8 mouse cellular contexts compared by ENCODE assay signal in genomic region chrX:94061246-94061645, GRCm38 (mm10).
A peak's percentile ranks its signal among the peaks of the same experiment; 100 is the strongest.
DNase-seq lines count a peak whose midpoint lies in the region; ATAC-seq and TF ChIP-seq lines count a peak whose summit lies in the region.

No protein-coding gene starts in this region.

- H3K36me3 ChIP-seq in kidney, adult 2 months (ENCODE audit: control insufficient read depth, insufficient read depth, low read length) = no peaks in the 10 kb centered on the region
- no peaks in the 10 kb centered on the region for H3K36me3 ChIP-seq in stomach, embryonic 15.5 days

- no peaks in the 10 kb centered on the region for H3K9me3 ChIP-seq in stomach, embryonic 15.5 days

- TF ChIP-seq POLR2A in kidney, adult 2 months (IDR thresholded peaks at IDR 0.05; ENCODE audit: low read depth, low read length) = no peak

- H3K4me1 ChIP-seq in kidney, adult 2 months (ENCODE audit: control insufficient read depth, insufficient read depth, low read length) = no peaks in the 10 kb centered on the region
- no peaks in the 10 kb centered on the region for H3K4me1 ChIP-seq in stomach, embryonic 15.5 days

- H3K9ac ChIP-seq in stomach, embryonic 15.5 days = no peak overlapping the region

- DNase-seq in kidney, adult 2 months = peak; percentile 7
- DNase-seq in kidney, adult 18-20 months = no peak
- peak; percentile 19 for DNase-seq in MN1 (ENCODE audit: low spot score)
- DNase-seq in layer of hippocampus, postnatal 36 days = peak; percentile 23 to 28
- no peak for DNase-seq in T-cell, adult 2 months (ENCODE audit: low spot score)

- TF ChIP-seq CTCF in kidney, adult 2 months (conservative IDR thresholded peaks at IDR 0.05; ENCODE audit: insufficient read depth, insufficient read length, low read depth, low read length) = no peak

- H3K4me3 ChIP-seq in kidney, adult 2 months (ENCODE audit: insufficient read depth, low read depth, low read length) = peak overlapping the region; percentile 28; the same call in 1 of the 2 replicates
- no peak overlapping the region for H3K4me3 ChIP-seq in stomach, embryonic 15.5 days (replicated peaks)

- no peak overlapping the region for H3K27ac ChIP-seq in kidney, adult 2 months (ENCODE audit: insufficient read depth, low read depth, low read length)
- H3K27ac ChIP-seq in stomach, embryonic 15.5 days = peak overlapping the region; percentile 44; the same call in 1 of the 2 replicates

- ATAC-seq in frontal cortex, adult (ENCODE audit: low TSS enrichment) = peak; percentile 100
- no peak for ATAC-seq in stomach, embryonic 15.5 days (ENCODE audit: insufficient read depth, low FRiP score, low read depth)
- ATAC-seq in erythroid progenitor cell, adult 5-6 weeks (replicated peaks; ENCODE audit: low FRiP score, poor library complexity, severe bottlenecking) = no peak

- H3K4me2 ChIP-seq in stomach, embryonic 15.5 days = peak overlapping the region; percentile 14; the same call in 1 of the 2 replicates

- 45% methylated on average over 6 of the region's 6 CpGs for WGBS in kidney, adult 2 months
- WGBS in stomach, embryonic 15.5 days = 37% methylated on average over 6 of the region's 6 CpGs

- H3K27me3 ChIP-seq in kidney, adult 2 months (replicated peaks; ENCODE audit: control insufficient read depth, insufficient read depth, low read length) = no peaks in the 10 kb centered on the region
- 0 out of 2 replicates have a peak, but pooled peaks cover 4% of the 10 kb centered on the region for H3K27me3 ChIP-seq in stomach, embryonic 15.5 days (replicated peaks)

Comparison
In these comparisons a context has a peak if more than half of its experiments do, and no peak if none do; other contexts are left out.
1. DNase-seq: peak in kidney, adult 2 months (single experiment), MN1 (single experiment) and layer of hippocampus, postnatal 36 days (2 of 2); none in kidney, adult 18-20 months (single experiment) and T-cell, adult 2 months (single experiment).